Mouse (Mus musculus) ES-E14 (cell line): ENCODE measurements at regions not wholly inside any gene's neighbourhood (a gene's known extent, or its start where the extent isn't known, plus 50 kb on each side); places are given as distances from the start of the nearest gene placed in this dataset.
A peak's percentile ranks its signal among the peaks of the same experiment; 100 is the strongest.

Experiments used
- DNase-seq: peaks from one replicate; pipeline ENCODE4 v3.0.0-alpha.2; 2013; ENCODE audit warnings: low read depth, low spot score
- H3K27ac ChIP-seq: 2 replicates; pipeline ENCODE4 v1.5.1; 2012; ENCODE audit warnings: low read depth, mild to moderate bottlenecking, low read length, moderate library complexity, mixed read lengths; ENCODE audit not compliant: poor library complexity, insufficient read depth, severe bottlenecking
- H3K36me3 ChIP-seq: 2 replicates; pipeline ENCODE4 v1.6.1; 2012; ENCODE audit warnings: mild to moderate bottlenecking, low read length, moderate library complexity, mixed read lengths; ENCODE audit not compliant: control insufficient read depth, poor library complexity, insufficient read depth, severe bottlenecking
- H3K4me1 ChIP-seq, 2 experiments: fragments of 150-350 bp in 1 of 2; sonication (generic) in 1 of 2; 2 replicates each; pipeline ENCODE4 v1.6.1; 2012; ENCODE audit warnings: low read length in 2 of 2, mild to moderate bottlenecking in 1 of 2, mixed read lengths in 1 of 2; ENCODE audit not compliant: control insufficient read depth in 2 of 2, insufficient read depth in 2 of 2, poor library complexity in 1 of 2
- H3K4me3 ChIP-seq, 2 experiments: fragments of 150-350 bp in 1 of 2; sonication (generic) in 1 of 2; 2 replicates each; pipeline ENCODE4 v1.5.1; 2012; ENCODE audit warnings: low read length in 2 of 2, low read depth in 1 of 2, mild to moderate bottlenecking in 1 of 2, mixed read lengths in 1 of 2; ENCODE audit not compliant: insufficient read depth in 1 of 2, poor library complexity in 1 of 2, severe bottlenecking in 1 of 2
- H3K9ac ChIP-seq: 2 replicates; pipeline ENCODE4 v1.6.1; 2012; ENCODE audit warnings: low read depth, mild to moderate bottlenecking, low read length, mixed read lengths; ENCODE audit not compliant: poor library complexity, insufficient read depth, severe bottlenecking
- H3K9me3 ChIP-seq: fragments of 150-350 bp; sonication (generic); 2 replicates; pipeline ENCODE4 v1.6.1; 2012; ENCODE audit warnings: low read depth, mild to moderate bottlenecking, low read length; ENCODE audit not compliant: control insufficient read depth, insufficient read depth
- CHD2 ChIP-seq: IDR thresholded peaks from 2 replicates; pipeline ENCODE4 v1.6.1; 2014; ENCODE audit warnings: mild to moderate bottlenecking, low read depth, low read length, inconsistent platforms
- HCFC1 ChIP-seq: IDR thresholded peaks from 2 replicates; pipeline ENCODE4 v1.6.1; 2012; ENCODE audit warnings: low read length, inconsistent platforms, borderline replicate concordance; ENCODE audit not compliant: insufficient read depth
- MAFK ChIP-seq: IDR thresholded peaks from 2 replicates; pipeline ENCODE4 v1.6.1; 2014; ENCODE audit warnings: mild to moderate bottlenecking, low read depth, low read length, inconsistent platforms; ENCODE audit not compliant: insufficient read depth
- ZC3H11A ChIP-seq: IDR thresholded peaks from 2 replicates; pipeline ENCODE4 v1.6.1; 2012; ENCODE audit warnings: low read depth, mild to moderate bottlenecking, inconsistent platforms, low read length, borderline replicate concordance
- ZNF384 ChIP-seq: IDR thresholded peaks from 2 replicates; pipeline ENCODE4 v1.6.1; 2012; ENCODE audit warnings: low read depth, low read length, inconsistent platforms
- in situ Hi-C, 2 experiments: fragments of 600-800 bp; cut with MboI; formaldehyde crosslinking; loops; one replicate each; pipeline ENCODE4 v1.15.1; 2025; ENCODE audit warnings: low sequenced_read_pairs in 2 of 2, inconsistent platforms in 1 of 2; ENCODE audit not compliant: unreplicated experiment in 2 of 2

- no peaks in the 10 kb centered on the region for H3K4me1 ChIP-seq
- in situ Hi-C loops = no loop called here
Measured at GRCm38 (mm10) chr8:41648276-41648675, 231.4 kb upstream of the Frg1 start.

DNA sequence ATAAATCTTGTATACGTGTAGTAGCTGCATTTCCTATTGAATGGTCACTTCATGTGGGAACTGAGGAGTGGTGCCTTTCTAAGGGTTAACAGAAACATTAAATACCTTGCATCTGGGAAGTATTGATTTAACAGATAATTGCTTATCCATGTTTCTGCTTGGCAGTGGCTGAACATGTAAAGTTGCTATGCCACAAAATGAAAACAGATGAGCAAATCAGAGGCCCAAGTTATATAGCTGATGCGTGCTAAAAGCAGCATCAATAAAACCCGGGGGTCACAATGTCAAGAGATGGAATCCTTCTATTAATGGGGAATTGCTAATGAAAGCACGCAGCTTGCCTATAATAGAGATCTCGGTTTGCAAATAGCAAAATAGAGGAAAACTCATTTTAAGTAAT, 227.8 kb upstream of the Frg1 start:
- DNase-seq = no peak
- Histone ChIP-seq H3K36me3 (no peaks in the 10 kb centered on the region), H3K27ac (no peak overlapping the region), H3K4me3 (no peak overlapping the region), H3K9ac (no peak overlapping the region), H3K4me1 (no peaks in the 10 kb centered on the region), H3K9me3 (no peaks in the 10 kb centered on the region)
- in situ Hi-C loops = no loop called here
- TF ChIP-seq MAFK (no peak), HCFC1 (no peak), ZC3H11A (no peak), ZNF384 (no peak), CHD2 (no peak)

More at GRCm38 (mm10) chr8:41648276-41648675, 231.4 kb upstream of the Frg1 start:
- Histone ChIP-seq H3K9ac (no peak overlapping the region), H3K4me3 (no peak overlapping the region), H3K27ac (no peak overlapping the region), H3K9me3 (no peaks in the 10 kb centered on the region), H3K36me3 (no peaks in the 10 kb centered on the region)
- DNase-seq = no peak
- TF ChIP-seq MAFK (no peak), ZNF384 (no peak), HCFC1 (no peak), ZC3H11A (no peak), CHD2 (no peak)

DNA sequence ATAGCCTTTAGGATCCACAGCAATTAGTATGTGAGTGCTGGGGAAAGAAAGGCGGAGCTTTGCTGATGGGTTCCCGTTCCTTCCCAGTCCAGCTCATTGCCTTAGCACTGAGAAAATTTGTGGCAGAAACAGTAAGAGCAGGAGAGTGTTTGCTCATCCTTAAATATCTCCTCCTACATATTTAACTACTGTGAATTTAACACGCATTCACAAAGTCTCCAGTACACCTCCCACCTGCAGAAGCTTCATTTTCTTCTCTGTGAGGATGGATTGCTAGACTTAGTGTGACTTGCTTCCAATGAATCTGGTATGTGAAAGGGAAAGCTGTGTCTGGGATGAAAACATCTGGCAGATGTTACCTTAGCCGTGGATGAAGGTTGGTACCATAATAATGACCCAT, 207.0 kb upstream of the Frg1 start:
- H3K9ac ChIP-seq = no peak overlapping the region
- H3K4me3 ChIP-seq = peak overlapping the region in 1 of 2 experiments; percentile 10; a peak in 1 of 4 replicates
- in situ Hi-C loops = no loop called here
- H3K4me1 ChIP-seq = no peaks in the 10 kb centered on the region
- H3K36me3 ChIP-seq = no peaks in the 10 kb centered on the region
- TF ChIP-seq HCFC1 (no peak), MAFK (no peak), CHD2 (no peak), ZC3H11A (no peak), ZNF384 (no peak)
- H3K27ac ChIP-seq = no peak overlapping the region
- no peaks in the 10 kb centered on the region for H3K9me3 ChIP-seq
- DNase-seq = no peak

GRCm38 (mm10) chr8:41600255-41600654, 183.4 kb upstream of the Frg1 start:
- in situ Hi-C loops = no loop called here
- DNase-seq = no peak
- H3K9ac ChIP-seq = no peak overlapping the region
- no peak for TF ChIP-seq HCFC1
- no peak for TF ChIP-seq CHD2
- no peak for TF ChIP-seq ZC3H11A
- TF ChIP-seq ZNF384 = no peak
- TF ChIP-seq MAFK = no peak
- no peaks in the 10 kb centered on the region for H3K36me3 ChIP-seq
- no peaks in the 10 kb centered on the region for H3K9me3 ChIP-seq
- H3K4me1 ChIP-seq = no peaks in the 10 kb centered on the region
- H3K4me3 ChIP-seq = no peak overlapping the region
- no peak overlapping the region for H3K27ac ChIP-seq

GRCm38 (mm10) chr8:41594446-41594845, 177.6 kb upstream of the Frg1 start:
- H3K4me1 ChIP-seq = no peaks in the 10 kb centered on the region
- DNase-seq = no peak
- no peaks in the 10 kb centered on the region for H3K9me3 ChIP-seq
- no peak overlapping the region for H3K27ac ChIP-seq
- no peak overlapping the region for H3K9ac ChIP-seq
- no peak for TF ChIP-seq ZNF384
- TF ChIP-seq MAFK = no peak
- no peak for TF ChIP-seq ZC3H11A
- no peak for TF ChIP-seq HCFC1
- TF ChIP-seq CHD2 = no peak
- no peaks in the 10 kb centered on the region for H3K36me3 ChIP-seq
- H3K4me3 ChIP-seq = no peak overlapping the region
- in situ Hi-C loops = no loop called here
